Mouse (Mus musculus): ENCODE measurements around the gene Tubgcp5.

DNA sequence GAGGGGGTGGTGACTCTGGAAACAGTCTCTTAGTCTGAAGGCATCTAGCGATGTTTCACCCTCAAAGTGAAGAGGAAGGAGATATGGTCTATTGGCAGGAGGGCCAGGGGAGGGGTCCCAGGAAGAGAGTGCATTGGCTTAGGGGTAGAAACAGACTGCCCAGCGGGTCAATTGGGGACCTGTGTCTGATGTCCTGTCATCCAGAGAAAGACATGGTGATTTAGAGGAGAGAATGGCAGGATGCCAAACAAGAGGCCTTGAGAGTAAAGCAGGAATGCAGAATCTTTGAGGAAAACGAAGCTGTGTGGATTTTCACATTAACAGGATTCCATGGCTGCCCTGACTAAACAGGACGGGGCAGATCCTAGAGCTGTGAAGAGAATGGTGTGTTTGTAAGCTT is 13.9 kb upstream of the Tubgcp5 start:
- TF ChIP-seq POLR2A (IDR thresholded peaks at IDR 0.05; ENCODE audit: insufficient read depth, low read length) (no peak), CTCF (IDR thresholded peaks at IDR 0.05; ENCODE audit: low read depth, low read length) (no peak)

Measured in ES-Bruce4 (cell line).